Mouse (Mus musculus) neural tube, embryonic 12.5 days (tissue): ENCODE data around the gene Fras1. TPM values are rescaled to one million over a fixed set of nuclear protein-coding genes. Genes with fewer than 3 reads are reported as not detected.

ENCODE experiments used
- ATAC-seq: fragments of 200-750 bp; cut with Nextera tagmentation; 2 replicates; pipeline ENCODE4 v1.8.0; 2017; ENCODE audit warnings: low read depth, mild to moderate bottlenecking, moderate TSS enrichment, moderate library complexity; ENCODE audit not compliant: low FRiP score
- H3K27ac ChIP-seq: fragments of 300-500 bp; sonication (generic); 2 replicates; pipeline ENCODE4 v1.5.1; 2016
- H3K27me3 ChIP-seq: fragments of 300-500 bp; sonication (generic); replicated peaks from 2 replicates; pipeline ENCODE4 v1.6.1; 2016; ENCODE audit warnings: mild to moderate bottlenecking
- H3K36me3 ChIP-seq: fragments of 300-500 bp; sonication (generic); 2 replicates; pipeline ENCODE4 v1.6.1; 2016; ENCODE audit warnings: mild to moderate bottlenecking
- H3K4me1 ChIP-seq: fragments of 300-500 bp; sonication (generic); 2 replicates; pipeline ENCODE4 v1.6.1; 2016
- H3K4me2 ChIP-seq: fragments of 300-500 bp; sonication (generic); replicated peaks from 2 replicates; pipeline ENCODE4 v1.6.1; 2016; ENCODE audit warnings: mild to moderate bottlenecking
- H3K4me3 ChIP-seq: fragments of 300-500 bp; sonication (generic); 2 replicates; pipeline ENCODE4 v1.5.1; 2016
- H3K9ac ChIP-seq: fragments of 300-500 bp; sonication (generic); 2 replicates; pipeline ENCODE4 v1.6.1; 2016; ENCODE audit warnings: mild to moderate bottlenecking
- H3K9me3 ChIP-seq: fragments of 300-500 bp; sonication (generic); 2 replicates; pipeline ENCODE4 v1.6.1; 2016; ENCODE audit warnings: mild to moderate bottlenecking
- WGBS: fragments of 180-500 bp; shearing (Covaris S2); methylation state at CpG from one replicate; pipeline ENCODE4 v1.1.7; 2016; 5-methylcytosine and 5-hydroxymethylcytosine counted together
- polyA plus RNA-seq: library from polyadenylated mRNA; unstranded; fragments of >200 nt; fragmentation: Nextera tagmentation; extraction: Ambion mirVana; gene quantifications from 2 replicates; pipeline ENCODE4 v1.2.1, GENCODE M21; 2016

Fras1 gene
- polyA plus RNA-seq, 1 experiment from 2014 or later = 4.9 TPM

DNA sequence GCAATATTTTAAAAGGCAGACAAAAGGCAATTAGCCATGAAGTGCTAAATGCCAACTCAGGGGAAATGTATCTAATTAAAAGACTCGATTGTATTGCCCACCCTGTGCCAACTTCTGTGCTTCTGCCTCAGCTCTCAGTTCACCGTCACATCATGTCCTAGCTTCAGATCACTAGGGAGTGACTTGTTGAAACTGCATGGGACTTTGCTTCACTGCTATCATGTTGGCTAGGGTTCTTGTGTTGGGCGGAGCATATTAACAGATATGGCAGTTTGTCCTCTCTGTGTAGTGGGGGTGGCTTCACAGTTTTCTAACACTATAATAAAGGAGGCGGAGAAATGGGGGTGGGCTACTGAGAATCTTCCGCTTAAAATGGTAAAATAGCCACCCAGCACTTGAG is 172.2 kb downstream of the Fras1 start:
- Histone ChIP-seq H3K36me3 (no peaks in the 10 kb centered on the region), H3K4me1 (no peaks in the 10 kb centered on the region), H3K27ac (no peak overlapping the region), H3K9ac (no peak overlapping the region), H3K4me2 (no peak overlapping the region), H3K27me3 (no peaks in the 10 kb centered on the region), H3K4me3 (no peak overlapping the region), H3K9me3 (no peaks in the 10 kb centered on the region)
- 92% methylated on average over 5 of the region's 5 CpGs for WGBS
- ATAC-seq = no peak

DNA sequence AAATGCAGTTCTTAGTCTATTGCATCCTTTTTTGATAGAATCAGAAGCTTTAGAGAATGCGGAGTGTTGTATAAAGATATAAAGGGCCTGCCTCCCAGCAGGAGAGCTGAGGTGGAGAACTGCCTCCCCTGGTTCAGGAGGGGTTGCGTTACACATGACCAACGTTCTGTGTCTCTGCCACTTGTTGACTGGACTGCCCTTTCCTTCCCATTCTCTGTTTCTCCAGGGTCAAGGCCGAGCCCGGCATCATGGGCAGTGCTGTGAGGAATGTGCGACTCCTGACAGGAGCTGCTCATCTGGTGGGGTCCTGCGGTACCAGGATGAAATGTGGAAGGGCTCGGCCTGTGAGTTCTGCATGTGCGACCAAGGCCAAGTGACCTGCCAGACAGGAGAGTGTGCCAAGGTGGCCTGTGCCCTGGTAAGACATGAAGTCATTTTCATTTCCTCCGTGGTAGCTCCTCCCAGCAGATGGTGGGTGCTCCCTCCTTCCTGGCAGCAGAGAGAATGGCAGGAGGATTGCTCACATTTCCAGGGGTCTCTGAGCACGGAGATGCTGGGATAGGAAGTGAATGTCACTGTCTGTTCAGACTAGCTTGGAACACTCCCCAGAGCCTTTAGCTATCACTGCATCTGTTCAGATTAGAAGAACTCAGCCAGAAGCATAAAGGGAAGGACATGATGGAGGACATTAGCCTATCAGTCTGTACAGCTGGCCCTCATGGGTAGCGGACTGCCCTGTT is 181.4 kb downstream of the Fras1 start:
- Histone ChIP-seq H3K4me1 (no peaks in the 10 kb centered on the region), H3K9ac (no peak overlapping the region), H3K27me3 (no peaks in the 10 kb centered on the region), H3K4me3 (no peak overlapping the region), H3K9me3 (no peaks in the 10 kb centered on the region), H3K4me2 (no peak overlapping the region), H3K27ac (no peak overlapping the region), H3K36me3 (no peaks in the 10 kb centered on the region)
- peak; percentile 21; the same call in 1 of the 2 replicates for ATAC-seq
- WGBS = 87% methylated on average over 12 of the region's 12 CpGs

DNA sequence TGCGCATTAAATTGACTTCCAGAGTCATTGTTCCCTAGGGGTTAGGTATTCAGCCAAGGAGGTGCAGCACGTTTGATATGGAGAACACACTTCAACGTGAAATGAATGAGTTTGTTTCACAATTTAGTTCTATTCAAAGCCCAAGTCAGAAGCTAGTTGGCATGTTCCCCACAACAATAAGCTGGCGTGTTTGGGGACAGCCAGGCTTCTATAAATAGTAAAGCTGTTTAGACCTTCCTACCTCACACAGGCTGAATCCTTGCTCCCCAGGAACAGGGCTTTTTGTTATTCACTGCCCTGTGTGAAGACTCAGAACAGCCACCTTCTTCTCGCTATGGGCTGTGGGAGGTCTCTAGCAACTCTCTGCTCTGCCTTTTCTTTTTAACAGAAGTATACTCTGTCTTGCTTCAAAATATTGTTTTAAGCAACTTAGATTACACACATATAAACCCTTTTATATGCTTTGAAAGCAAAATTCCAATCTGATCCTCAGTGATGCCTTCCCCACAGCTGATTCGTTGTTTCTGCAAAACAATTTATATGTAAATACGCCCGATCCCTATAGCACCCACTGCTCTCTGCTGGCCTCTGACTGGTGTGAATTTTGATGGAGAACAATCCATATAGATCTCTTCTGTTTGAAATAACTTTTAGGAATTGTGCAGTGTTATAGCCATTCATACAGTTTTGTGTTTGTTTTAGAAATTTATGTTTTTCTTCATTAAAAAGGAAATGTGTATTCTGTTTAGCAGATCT is 184.5 kb downstream of the Fras1 start:
- H3K4me2 ChIP-seq = no peak overlapping the region
- no peak for ATAC-seq

DNA sequence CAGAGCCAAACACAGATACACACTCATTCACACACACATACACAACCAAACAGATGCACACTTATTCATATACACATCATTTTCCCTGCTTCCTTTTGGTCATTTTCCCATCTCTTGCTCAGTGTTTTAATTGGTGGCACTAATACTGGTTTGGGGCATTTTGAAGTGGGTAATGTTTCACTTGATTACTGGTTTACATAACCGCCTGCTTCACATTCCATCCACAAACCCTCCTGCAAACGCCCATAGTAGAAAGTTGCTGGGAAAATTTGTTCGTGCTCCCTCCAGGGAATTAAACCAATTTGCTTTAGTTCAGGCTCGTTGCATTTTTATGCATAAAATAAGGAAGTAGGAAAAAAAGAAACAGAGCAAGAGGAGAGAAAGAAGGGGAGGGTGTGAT is 200.8 kb downstream of the Fras1 start:
- no peaks in the 10 kb centered on the region for H3K36me3 ChIP-seq
- H3K4me1 ChIP-seq = no peaks in the 10 kb centered on the region
- H3K27ac ChIP-seq = no peak overlapping the region

More for the DNA sequence above, 184.5 kb downstream of the Fras1 start:
- Histone ChIP-seq H3K36me3 (no peaks in the 10 kb centered on the region), H3K4me3 (no peak overlapping the region), H3K27ac (no peak overlapping the region), H3K9me3 (no peaks in the 10 kb centered on the region), H3K9ac (no peak overlapping the region), H3K27me3 (no peaks in the 10 kb centered on the region), H3K4me1 (no peaks in the 10 kb centered on the region)
- 35% methylated on average over 8 of the region's 8 CpGs for WGBS

DNA sequence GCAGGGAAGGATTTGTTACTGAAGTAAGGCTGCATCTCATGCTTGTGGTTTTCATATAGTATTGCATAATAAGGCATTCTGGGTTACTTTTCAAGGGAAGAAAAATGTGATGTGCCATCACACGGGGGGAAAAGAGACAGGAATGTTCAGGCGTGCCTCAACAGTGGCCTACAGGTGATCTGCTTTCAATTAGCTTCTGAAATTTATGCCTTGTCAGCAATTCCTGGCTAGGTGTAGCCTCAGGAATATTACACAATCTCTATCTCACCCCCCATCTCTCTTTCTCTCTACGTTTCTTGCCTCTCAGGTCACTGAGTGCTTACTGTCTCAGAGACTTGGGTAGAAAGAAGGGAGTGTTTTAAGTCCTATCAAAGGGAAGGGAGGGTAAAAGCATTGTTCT is 204.9 kb downstream of the Fras1 start:
- H3K4me3 ChIP-seq = no peak overlapping the region
- no peak overlapping the region for H3K4me2 ChIP-seq
- H3K9ac ChIP-seq = no peak overlapping the region
- no peaks in the 10 kb centered on the region for H3K36me3 ChIP-seq
- H3K27me3 ChIP-seq = no peaks in the 10 kb centered on the region
- H3K9me3 ChIP-seq = no peaks in the 10 kb centered on the region
- 71% methylated on average over 3 of the region's 3 CpGs for WGBS
- no peak overlapping the region for H3K27ac ChIP-seq
- no peaks in the 10 kb centered on the region for H3K4me1 ChIP-seq
- no peak for ATAC-seq

More for the DNA sequence above, 200.8 kb downstream of the Fras1 start:
- no peak overlapping the region for H3K4me2 ChIP-seq
- no peak overlapping the region for H3K9ac ChIP-seq
- H3K27me3 ChIP-seq = no peaks in the 10 kb centered on the region
- 79% methylated on average over 4 of the region's 4 CpGs for WGBS
- H3K9me3 ChIP-seq = no peaks in the 10 kb centered on the region
- H3K4me3 ChIP-seq = no peak overlapping the region
- no peak for ATAC-seq

DNA sequence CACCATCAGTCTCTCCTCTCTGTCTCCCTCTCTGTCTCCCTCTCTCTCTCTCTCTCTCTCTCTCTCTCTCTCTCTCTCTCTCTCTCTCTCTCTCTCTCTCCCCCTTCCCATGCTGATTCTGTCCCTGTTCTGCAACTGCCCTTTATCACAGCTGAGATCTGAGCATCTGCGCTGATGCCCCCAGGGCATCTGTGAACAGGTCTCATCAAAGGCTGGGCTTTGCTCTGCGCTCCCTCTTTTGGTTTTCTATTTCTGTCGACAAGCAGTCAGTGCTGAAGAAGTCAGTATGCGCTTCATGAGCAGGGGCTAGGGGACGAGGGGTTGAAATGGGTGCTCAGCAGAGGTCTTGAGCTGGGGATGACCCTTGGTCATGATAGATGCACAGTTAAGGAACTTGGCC is 206.2 kb downstream of the Fras1 start:
- 80% methylated on average over 5 of the region's 5 CpGs for WGBS
- Histone ChIP-seq H3K27me3 (no peaks in the 10 kb centered on the region), H3K9ac (no peak overlapping the region), H3K4me2 (no peak overlapping the region), H3K36me3 (no peaks in the 10 kb centered on the region), H3K4me1 (no peaks in the 10 kb centered on the region), H3K9me3 (no peaks in the 10 kb centered on the region), H3K27ac (no peak overlapping the region), H3K4me3 (no peak overlapping the region)
- no peak for ATAC-seq

DNA sequence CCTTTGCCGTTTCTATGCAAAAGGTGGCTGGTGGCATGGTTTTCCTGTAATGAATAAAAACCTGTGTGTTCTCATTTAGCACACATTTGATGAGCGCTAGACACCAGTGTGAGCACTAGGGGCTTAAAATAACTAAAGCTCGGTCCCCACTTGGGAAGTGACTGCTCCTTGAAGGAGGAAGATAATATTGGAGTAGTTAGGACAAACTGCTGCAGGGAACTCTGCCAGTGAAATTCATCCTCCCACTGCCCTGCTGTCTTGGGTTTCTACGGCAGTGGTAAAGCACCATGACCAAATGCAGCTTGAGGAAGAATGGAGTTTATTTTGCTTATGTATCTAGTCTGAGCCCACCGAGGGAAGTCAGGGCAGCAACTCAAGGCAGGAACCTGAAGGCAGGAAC is 211.0 kb downstream of the Fras1 start:
- H3K36me3 ChIP-seq = no peaks in the 10 kb centered on the region

DNA sequence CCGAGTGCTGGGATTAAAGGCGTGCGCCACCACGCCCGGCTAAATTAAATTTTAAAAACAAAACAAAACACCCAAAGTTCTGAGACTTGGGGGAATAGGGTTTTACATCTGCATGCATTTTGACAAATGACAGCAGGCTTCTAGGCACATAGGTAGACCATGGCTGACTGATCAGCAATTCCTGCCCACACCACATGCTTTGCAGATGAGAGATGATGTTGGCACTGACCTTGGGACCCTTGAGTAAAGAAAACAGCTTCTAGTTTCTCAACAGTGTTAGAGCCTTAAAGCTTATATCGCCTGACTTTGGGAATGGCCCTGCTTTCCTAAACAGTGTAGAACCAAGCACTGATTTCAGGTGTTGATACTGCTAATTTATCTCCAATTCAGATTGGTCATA is 216.9 kb downstream of the Fras1 start:
- H3K27me3 ChIP-seq = no peaks in the 10 kb centered on the region
- no peak overlapping the region for H3K9ac ChIP-seq
- H3K4me1 ChIP-seq = no peaks in the 10 kb centered on the region
- H3K4me2 ChIP-seq = no peak overlapping the region
- no peak overlapping the region for H3K4me3 ChIP-seq
- H3K36me3 ChIP-seq = no peaks in the 10 kb centered on the region
- 94% methylated on average over 6 of the region's 6 CpGs for WGBS
- no peak for ATAC-seq
- no peaks in the 10 kb centered on the region for H3K9me3 ChIP-seq
- H3K27ac ChIP-seq = no peak overlapping the region

More for the DNA sequence above, 211.0 kb downstream of the Fras1 start:
- no peak for ATAC-seq
- no peak overlapping the region for H3K4me3 ChIP-seq
- WGBS = 81% methylated on average over 5 of the region's 5 CpGs
- no peak overlapping the region for H3K9ac ChIP-seq
- H3K27me3 ChIP-seq = no peaks in the 10 kb centered on the region
- no peak overlapping the region for H3K27ac ChIP-seq
- no peak overlapping the region for H3K4me2 ChIP-seq
- no peaks in the 10 kb centered on the region for H3K4me1 ChIP-seq
- H3K9me3 ChIP-seq = no peaks in the 10 kb centered on the region

DNA sequence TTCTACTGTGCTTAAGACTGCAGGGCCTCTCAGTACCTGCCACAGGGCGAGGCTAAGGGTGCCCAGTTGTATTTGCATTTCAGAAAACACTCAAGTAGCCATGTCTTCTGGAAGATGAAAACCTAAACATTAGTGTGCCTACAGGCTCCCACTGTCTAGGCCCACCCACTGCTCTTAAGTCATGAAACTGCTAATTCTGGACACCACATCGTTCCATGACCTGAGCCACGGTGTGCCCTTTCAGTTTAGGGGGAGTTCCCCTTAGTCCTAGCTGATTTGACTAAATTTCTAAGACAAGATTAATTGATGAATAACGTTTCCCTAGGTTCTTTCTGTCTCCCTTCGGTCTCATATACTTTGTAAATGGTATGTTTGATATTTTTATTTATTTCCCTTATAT is 222.0 kb downstream of the Fras1 start:
- Histone ChIP-seq H3K9me3 (no peaks in the 10 kb centered on the region), H3K27ac (no peak overlapping the region), H3K4me2 (no peak overlapping the region), H3K4me3 (no peak overlapping the region), H3K9ac (no peak overlapping the region), H3K4me1 (no peaks in the 10 kb centered on the region), H3K36me3 (no peaks in the 10 kb centered on the region), H3K27me3 (no peaks in the 10 kb centered on the region)
- 87% methylated on average over 5 of the region's 5 CpGs for WGBS
- no peak for ATAC-seq

DNA sequence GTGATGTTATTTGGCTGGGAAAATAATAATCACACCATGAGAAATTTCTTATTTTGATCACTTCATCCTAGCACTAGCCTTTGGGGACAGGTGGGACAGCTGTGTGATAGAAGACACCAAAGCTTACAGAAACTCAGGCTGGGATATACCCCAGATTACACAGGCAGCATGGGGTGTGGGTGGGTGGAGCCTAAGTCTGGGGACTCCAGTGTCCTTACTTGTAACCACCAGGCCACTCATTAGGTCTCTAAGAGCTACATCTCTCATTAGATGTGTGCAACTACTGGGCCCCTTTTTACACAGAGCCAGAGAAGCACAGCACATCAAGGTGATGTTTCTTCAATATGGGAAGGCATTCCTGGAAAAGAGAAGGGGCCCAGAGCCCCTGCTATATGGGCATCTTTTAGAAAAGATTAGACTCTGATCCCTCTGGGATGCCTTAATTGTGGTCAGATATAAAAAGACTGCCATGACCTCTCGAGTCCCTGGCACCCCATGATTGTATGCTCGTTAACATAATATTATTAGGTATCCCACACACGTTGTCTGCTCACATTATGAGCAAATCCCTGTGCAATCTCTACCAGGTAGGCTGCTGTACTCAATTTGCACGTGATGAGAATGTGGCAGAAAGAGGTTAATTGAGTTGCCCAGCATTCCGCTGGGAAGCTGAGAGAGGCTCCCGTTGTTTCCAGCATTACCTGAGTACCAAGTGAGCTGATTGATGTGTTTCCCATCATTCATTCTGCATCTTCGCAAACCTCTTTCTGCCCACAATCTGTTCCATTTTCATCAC is 230.4 kb downstream of the Fras1 start:
- no peaks in the 10 kb centered on the region for H3K9me3 ChIP-seq
- no peak for ATAC-seq
- H3K36me3 ChIP-seq = no peaks in the 10 kb centered on the region
- no peaks in the 10 kb centered on the region for H3K27me3 ChIP-seq
- H3K9ac ChIP-seq = no peak overlapping the region
- 77% methylated on average over 7 of the region's 7 CpGs for WGBS
- no peak overlapping the region for H3K27ac ChIP-seq
- no peak overlapping the region for H3K4me3 ChIP-seq
- H3K4me1 ChIP-seq = no peaks in the 10 kb centered on the region
- H3K4me2 ChIP-seq = no peak overlapping the region

DNA sequence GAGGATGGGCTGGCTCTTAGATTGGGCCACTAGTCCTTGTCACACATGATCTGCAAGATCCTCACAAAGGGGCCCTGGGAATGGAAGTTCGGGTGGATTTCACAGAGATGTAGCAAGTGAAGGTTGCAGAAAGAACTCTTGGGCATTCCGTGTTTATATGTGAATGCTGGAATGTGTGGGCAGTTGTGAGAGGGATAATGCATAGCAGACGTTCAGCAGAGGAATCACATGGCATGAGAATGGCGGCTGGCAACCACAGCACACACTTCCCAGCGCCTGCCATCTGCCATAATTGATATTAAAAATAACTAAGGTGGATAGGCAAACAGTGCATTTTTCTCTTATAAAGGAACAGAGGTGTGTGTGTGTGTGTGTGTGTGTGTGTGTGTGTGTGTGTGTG is 234.3 kb downstream of the Fras1 start:
- 80% methylated on average over 5 of the region's 5 CpGs for WGBS
- H3K4me2 ChIP-seq = no peak overlapping the region
- no peak overlapping the region for H3K9ac ChIP-seq
- H3K4me3 ChIP-seq = no peak overlapping the region
- H3K27ac ChIP-seq = no peak overlapping the region
- no peaks in the 10 kb centered on the region for H3K9me3 ChIP-seq
- ATAC-seq = no peak
- H3K27me3 ChIP-seq = no peaks in the 10 kb centered on the region
- H3K36me3 ChIP-seq = no peaks in the 10 kb centered on the region
- H3K4me1 ChIP-seq = no peaks in the 10 kb centered on the region

DNA sequence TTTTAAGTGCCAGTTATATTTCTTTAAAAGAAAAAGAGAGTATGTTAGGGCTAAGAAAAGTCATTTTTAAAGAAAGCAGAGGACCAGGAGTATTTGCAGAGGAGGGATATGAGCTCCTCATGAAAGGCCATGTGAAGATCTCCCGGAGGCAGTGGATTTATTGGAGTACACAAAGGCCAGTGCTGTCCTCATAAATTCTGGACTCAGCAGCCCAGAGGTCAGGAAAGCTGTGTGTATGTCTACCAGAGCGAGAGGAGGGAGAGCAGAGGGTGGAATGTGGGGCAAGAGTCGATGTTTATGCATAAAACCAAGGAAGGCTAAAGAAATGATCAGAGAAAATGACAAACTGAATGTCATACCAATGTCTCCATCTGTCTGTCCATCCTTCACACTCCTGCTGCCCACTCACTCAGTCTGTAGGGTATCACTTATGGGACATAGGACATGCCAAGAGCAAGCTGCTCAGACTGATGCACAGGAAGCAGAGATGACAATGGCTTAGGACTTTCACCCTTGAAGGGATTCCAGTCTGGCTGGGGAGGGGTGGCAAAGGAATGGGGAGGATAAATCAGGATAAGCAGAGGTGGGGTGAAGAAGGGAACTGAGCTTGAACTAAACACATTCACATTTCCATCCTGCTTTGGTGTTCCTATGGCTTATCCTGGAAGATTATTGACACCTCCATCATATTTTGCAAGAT is 235.0 kb downstream of the Fras1 start:
- H3K4me2 ChIP-seq = no peak overlapping the region
- no peaks in the 10 kb centered on the region for H3K27me3 ChIP-seq
- no peaks in the 10 kb centered on the region for H3K4me1 ChIP-seq
- no peak overlapping the region for H3K27ac ChIP-seq
- H3K9ac ChIP-seq = no peak overlapping the region
- no peak for ATAC-seq
- H3K4me3 ChIP-seq = no peak overlapping the region
- WGBS = 31% methylated on average over 3 of the region's 3 CpGs
- H3K9me3 ChIP-seq = no peaks in the 10 kb centered on the region
- no peaks in the 10 kb centered on the region for H3K36me3 ChIP-seq
